ENCODE assay signal across 10 mouse cellular contexts in the genomic region with DNA sequence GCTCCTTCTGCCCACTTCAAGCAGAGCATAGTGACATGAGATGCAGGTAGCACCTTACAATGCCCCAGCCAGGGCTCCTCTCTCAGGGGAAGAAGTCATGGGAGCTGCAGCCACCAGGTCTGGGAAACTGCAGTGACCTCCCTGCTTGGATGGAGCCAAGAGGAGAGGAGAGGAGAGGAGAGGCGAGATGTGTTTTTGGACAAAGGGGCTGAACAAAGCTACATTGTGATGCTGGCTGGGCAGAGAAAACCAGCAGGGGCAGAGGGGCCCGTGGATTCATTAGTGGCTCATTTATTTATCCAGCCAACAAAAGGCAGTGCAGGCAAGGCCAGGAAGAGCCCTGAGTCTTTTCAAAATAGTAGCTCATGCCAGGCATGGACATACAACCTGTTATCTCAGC. TPM values are rescaled to one million over a fixed set of nuclear protein-coding genes. Genes with fewer than 3 reads are reported as not detected.
DNase-seq lines count a peak whose midpoint lies in the region; ATAC-seq and TF ChIP-seq lines count a peak whose summit lies in the region.
"Had no signal": no experiment of that assay in that cellular context is flagged by ENCODE, and none has a peak within 500 bp of the region (broad histone marks: within the 10 kb centered on the region; RNA-seq: fewer than 3 reads in every experiment).

No protein-coding gene starts in this region.

- no peak for TF ChIP-seq CTCF in stomach, postnatal 0 days (IDR thresholded peaks at IDR 0.05; ENCODE audit: low read depth)

- TF ChIP-seq EP300 in stomach, postnatal 0 days (optimal IDR thresholded peaks at IDR 0.05): no peak

- no peak for ATAC-seq in forebrain, embryonic 16.5 days
- no peak for ATAC-seq in megakaryocyte, adult 5-6 weeks (ENCODE audit: poor library complexity, severe bottlenecking)
- no peak for ATAC-seq in limb, embryonic 12.5 days (ENCODE audit: insufficient number of reproducible peaks, insufficient read depth, low FRiP score, low TSS enrichment, low read depth)
- no peak for ATAC-seq in stomach, postnatal 0 days (ENCODE audit: low FRiP score, low TSS enrichment)

- H3K4me2 ChIP-seq in forebrain, embryonic 16.5 days (ENCODE audit: low read length): no peak overlapping the region
- no peak overlapping the region for H3K4me2 ChIP-seq in limb, embryonic 12.5 days
- no peak overlapping the region for H3K4me2 ChIP-seq in stomach, postnatal 0 days (replicated peaks; ENCODE audit: low read depth)

- peak overlapping the region; percentile 31; the same call in 1 of the 2 replicates for H3K4me3 ChIP-seq in forebrain, embryonic 10.5 days
- no peak overlapping the region for H3K4me3 ChIP-seq in forebrain, embryonic 16.5 days (replicated peaks; ENCODE audit: low read length)
- H3K4me3 ChIP-seq in megakaryocyte, embryonic 14.5 days (replicated peaks): peak overlapping the region; percentile 48
- no peak overlapping the region for H3K4me3 ChIP-seq in limb, embryonic 12.5 days (replicated peaks)
- H3K4me3 ChIP-seq in stomach, postnatal 0 days (ENCODE audit: low read depth, low read length): no peak overlapping the region

- peaks cover 86% of the 10 kb centered on the region for H3K4me1 ChIP-seq in forebrain, embryonic 10.5 days
- peaks cover 22% of the 10 kb centered on the region for H3K4me1 ChIP-seq in forebrain, embryonic 16.5 days (replicated peaks; ENCODE audit: control insufficient read depth, insufficient read depth, low read length)
- H3K4me1 ChIP-seq in megakaryocyte, embryonic 14.5 days: peaks cover 100% of the 10 kb centered on the region
- H3K4me1 ChIP-seq in limb, embryonic 12.5 days (replicated peaks): peaks cover 39% of the 10 kb centered on the region
- peaks cover 16% of the 10 kb centered on the region; the same call in 1 of the 2 replicates for H3K4me1 ChIP-seq in stomach, postnatal 0 days (replicated peaks; ENCODE audit: control insufficient read depth, insufficient read depth)

- no peaks in the 10 kb centered on the region for H3K36me3 ChIP-seq in forebrain, embryonic 10.5 days (replicated peaks)
- H3K36me3 ChIP-seq in forebrain, embryonic 16.5 days (ENCODE audit: control insufficient read depth, insufficient read depth): no peaks in the 10 kb centered on the region
- H3K36me3 ChIP-seq in megakaryocyte, embryonic 14.5 days (replicated peaks; ENCODE audit: low read length): peaks cover 97% of the 10 kb centered on the region
- H3K36me3 ChIP-seq in limb, embryonic 12.5 days: no peaks in the 10 kb centered on the region
- no peaks in the 10 kb centered on the region for H3K36me3 ChIP-seq in stomach, postnatal 0 days (ENCODE audit: control insufficient read depth, insufficient read depth, low read length)

- peak overlapping the region; percentile 90 for H3K27ac ChIP-seq in forebrain, embryonic 10.5 days
- H3K27ac ChIP-seq in forebrain, embryonic 16.5 days (ENCODE audit: low read length): no peak overlapping the region
- peak overlapping the region; percentile 69; the same call in 1 of the 2 replicates for H3K27ac ChIP-seq in limb, embryonic 12.5 days
- H3K27ac ChIP-seq in stomach, postnatal 0 days (replicated peaks): peak overlapping the region; percentile 89

- no peaks in the 10 kb centered on the region for H3K27me3 ChIP-seq in forebrain, embryonic 10.5 days (ENCODE audit: poor library complexity, severe bottlenecking)
- H3K27me3 ChIP-seq in forebrain, embryonic 16.5 days (replicated peaks; ENCODE audit: control insufficient read depth, insufficient read depth, low read length): no peaks in the 10 kb centered on the region
- H3K27me3 ChIP-seq in megakaryocyte, embryonic 14.5 days (replicated peaks): no peaks in the 10 kb centered on the region
- H3K27me3 ChIP-seq in limb, embryonic 12.5 days: no peaks in the 10 kb centered on the region
- no peaks in the 10 kb centered on the region for H3K27me3 ChIP-seq in stomach, postnatal 0 days (ENCODE audit: control insufficient read depth, insufficient read depth, low read length)

- 3% methylated on average over 2 of the region's 2 CpGs for WGBS in forebrain, embryonic 10.5 days
- WGBS in forebrain, embryonic 16.5 days: 6% methylated on average over 2 of the region's 2 CpGs
- WGBS in limb, embryonic 12.5 days: 47% methylated on average over 2 of the region's 2 CpGs
- WGBS in stomach, postnatal 0 days: 24% methylated on average over 2 of the region's 2 CpGs

- peak; percentile 50 for DNase-seq in forebrain, embryonic 10.5 days (ENCODE audit: extremely low spot score, low spot score)
- no peak for DNase-seq in stomach, postnatal 0 days (ENCODE audit: low spot score)
- no peak for DNase-seq in right cerebral cortex, postnatal 14 days
- no peak for DNase-seq in frontal cortex, postnatal 10 days (ENCODE audit: low spot score in 2 of 2)
- DNase-seq: left cerebral cortex, postnatal 4 days; thymus, adult 18-20 months had no signal

- no peak overlapping the region for H3K9ac ChIP-seq in forebrain, embryonic 16.5 days (replicated peaks; ENCODE audit: low read depth, low read length)
- no peak overlapping the region for H3K9ac ChIP-seq in limb, embryonic 12.5 days (replicated peaks)
- H3K9ac ChIP-seq in stomach, postnatal 0 days (ENCODE audit: low read length): no peak overlapping the region

- H3K9me3 ChIP-seq in forebrain, embryonic 10.5 days: no peaks in the 10 kb centered on the region
- no peaks in the 10 kb centered on the region for H3K9me3 ChIP-seq in forebrain, embryonic 16.5 days (ENCODE audit: control insufficient read depth, low read length)
- H3K9me3 ChIP-seq in megakaryocyte, embryonic 14.5 days: no peaks in the 10 kb centered on the region
- no peaks in the 10 kb centered on the region for H3K9me3 ChIP-seq in limb, embryonic 12.5 days
- H3K9me3 ChIP-seq in stomach, postnatal 0 days (ENCODE audit: control insufficient read depth, low read length): no peaks in the 10 kb centered on the region

RNA-seq across cellular contexts. Expression of a gene that starts 50.5 kb away (rescaled TPM):
- polyA plus RNA-seq in forebrain, embryonic 10.5 days (2016; fragmentation: Nextera tagmentation; extraction: Ambion mirVana): 1.9 and 2.8 TPM in 2 replicates
- polyA plus RNA-seq in forebrain, embryonic 16.5 days (2015; fragmentation: Nextera tagmentation; extraction: Ambion mirVana): 3.7 and 5.1 TPM in 2 replicates
- 46.5 and 208 TPM in 2 replicates for polyA plus RNA-seq in megakaryocyte, embryonic 14.5 days (2012; ENCODE audit: insufficient read depth, low replicate concordance)
- 6.4 and 6.8 TPM in 2 replicates for total RNA-seq in megakaryocyte, adult 5-6 weeks (2015)
- total RNA-seq in megakaryocyte, adult 5-6 weeks (2017): 5.2 and 10.8 TPM in 2 replicates
- polyA plus RNA-seq in limb, embryonic 12.5 days (2016; fragmentation: Nextera tagmentation; extraction: Ambion mirVana): 2.7 and 4.3 TPM in 2 replicates
- polyA plus RNA-seq in stomach, postnatal 0 days (2015; fragmentation: Nextera tagmentation; extraction: Ambion mirVana): 0.67 and 0.94 TPM in 2 replicates

Comparison
In these comparisons a context has a peak if more than half of its experiments do, and no peak if none do; other contexts are left out.
1. H3K4me3 ChIP-seq: peak in forebrain, embryonic 10.5 days (single experiment) and megakaryocyte, embryonic 14.5 days (single experiment); none in forebrain, embryonic 16.5 days (single experiment), limb, embryonic 12.5 days (single experiment) and stomach, postnatal 0 days (single experiment).